Mouse (Mus musculus) spleen, postnatal 36 days (tissue): ENCODE measurements around the gene Apoa1.

Experiments
- DNase-seq, 2 experiments: peaks; one replicate each; pipeline ENCODE4 v3.0.0; 2022; ENCODE audit warnings: low spot score in 2 of 2, mixed read lengths in 1 of 2

The Apoa1 gene

DNA sequence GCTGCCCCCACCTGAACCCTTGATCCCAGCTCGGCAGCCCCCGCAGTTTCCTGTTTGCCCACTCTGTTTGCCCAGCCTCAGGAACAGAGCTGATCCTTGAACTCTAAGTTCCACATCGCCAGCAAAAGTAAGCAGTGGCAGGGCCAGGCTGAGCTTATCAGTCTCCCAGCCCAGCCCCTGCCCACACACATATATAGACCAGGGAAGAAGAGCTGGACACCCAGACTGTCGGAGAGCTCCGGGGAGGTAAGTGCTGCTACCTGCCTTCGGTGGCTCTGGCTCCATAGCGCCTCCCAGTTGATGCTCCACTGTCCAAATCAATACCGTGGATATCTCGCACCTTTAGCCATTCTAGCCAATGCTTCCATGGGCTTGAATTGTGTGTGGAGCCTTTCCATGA lies at the start of gene Apoa1:
TSS of gene Apoa1 (plus strand) at position 90 of the 400 bp plus-strand sequence.
- DNase-seq, result no peak

DNA sequence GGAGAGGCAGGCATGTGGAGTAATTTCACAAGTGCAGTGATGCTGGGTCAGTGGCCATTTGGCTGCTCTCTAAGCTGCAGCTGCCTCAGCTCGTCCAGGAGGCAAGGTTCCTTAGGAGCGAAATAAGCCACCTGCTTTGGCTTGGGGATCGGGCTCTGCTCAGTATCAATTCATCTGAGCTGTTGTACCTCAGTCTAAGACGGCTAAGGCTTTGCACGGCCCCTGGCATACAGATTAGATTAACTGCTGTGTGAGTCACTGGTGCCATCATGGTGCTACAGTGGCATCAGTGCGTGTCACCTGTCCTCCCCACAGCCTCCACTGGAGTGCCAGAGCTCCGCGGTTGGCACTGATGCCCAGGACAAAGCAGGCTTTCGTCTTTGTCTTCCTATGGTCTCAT lies 49.8 kb upstream of the Apoa1 start:
- no peak for DNase-seq

DNA sequence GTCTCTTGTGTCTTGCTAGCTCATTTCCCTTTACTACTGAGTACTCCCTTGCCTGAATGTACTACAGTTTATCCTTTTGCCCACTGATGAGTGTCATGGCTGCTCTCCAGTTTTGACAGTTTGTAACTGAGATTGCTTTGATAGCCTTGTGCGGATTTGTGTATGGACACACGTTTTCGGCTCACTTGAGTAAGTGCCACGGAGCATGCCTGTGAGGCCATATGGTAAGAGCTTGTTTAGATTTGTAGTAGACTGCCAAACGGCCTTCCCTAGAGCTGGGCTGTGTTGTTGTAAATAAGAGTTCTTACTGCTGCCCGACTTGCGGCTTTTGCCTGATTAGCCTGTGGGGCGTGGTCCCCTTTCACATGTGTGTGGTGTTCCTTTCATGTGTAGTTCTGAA lies 47.1 kb upstream of the Apoa1 start:
- no peak for DNase-seq

DNA sequence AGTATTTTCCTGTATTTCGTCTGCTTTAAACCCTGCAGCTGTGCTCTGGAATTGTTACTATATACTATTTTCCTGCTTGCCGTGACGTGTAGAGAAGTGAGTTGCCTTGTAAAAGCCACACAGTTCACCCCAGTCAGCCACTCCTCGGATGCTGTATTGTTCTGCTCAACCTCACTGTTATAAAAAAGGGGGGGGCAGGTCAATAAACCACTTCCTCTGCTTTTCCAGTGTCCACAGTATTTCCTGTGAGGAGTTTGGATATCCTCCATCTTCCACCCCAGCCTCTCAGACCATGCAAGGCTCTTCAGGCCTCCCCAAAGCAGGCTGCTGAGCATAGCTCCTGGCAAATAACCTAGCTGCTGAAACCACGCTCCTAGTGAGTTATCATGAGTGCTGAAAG lies 43.8 kb upstream of the Apoa1 start:
- no peak for DNase-seq

DNA sequence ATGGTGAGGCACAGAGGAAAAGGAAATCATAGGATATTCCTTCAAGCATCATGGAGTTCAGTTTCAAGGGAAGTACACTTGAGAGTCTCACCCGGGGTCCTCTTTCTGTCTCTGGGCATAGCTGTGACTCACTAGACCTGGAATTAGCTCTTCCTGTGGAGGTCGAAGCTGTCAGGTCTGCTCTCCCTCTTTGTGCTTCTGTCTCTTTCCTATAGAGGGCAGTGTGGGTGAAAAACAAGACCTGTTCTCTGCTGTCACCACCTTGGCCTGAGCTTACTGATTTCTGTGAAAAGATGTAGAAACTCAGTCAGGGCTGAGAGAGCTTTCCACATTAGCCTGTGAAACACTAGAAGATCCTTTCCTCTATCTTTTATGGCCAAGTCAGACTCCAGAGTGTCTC lies 43.2 kb upstream of the Apoa1 start:
- DNase-seq, result peak in 1 of 2 experiments; percentile 25

DNA sequence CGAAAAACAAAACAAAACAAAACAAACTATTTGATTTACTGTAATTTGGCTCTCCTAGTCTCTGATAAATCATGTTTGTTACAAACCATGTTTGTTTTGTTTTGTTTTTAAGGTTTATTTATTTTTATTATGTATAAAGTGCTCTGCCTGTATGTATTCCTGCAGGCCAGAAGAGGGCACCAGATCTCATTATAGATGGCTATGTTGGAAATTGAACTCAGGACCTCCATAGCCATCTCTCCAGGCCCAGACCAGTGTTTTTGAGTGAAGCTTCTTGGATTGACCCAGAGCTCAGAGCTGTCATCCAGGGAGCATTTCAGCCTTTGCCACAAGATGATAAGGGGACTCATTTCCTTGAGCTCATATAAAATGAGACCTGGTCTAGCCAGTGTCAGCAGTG lies 42.0 kb upstream of the Apoa1 start:
- DNase-seq, result no peak

DNA sequence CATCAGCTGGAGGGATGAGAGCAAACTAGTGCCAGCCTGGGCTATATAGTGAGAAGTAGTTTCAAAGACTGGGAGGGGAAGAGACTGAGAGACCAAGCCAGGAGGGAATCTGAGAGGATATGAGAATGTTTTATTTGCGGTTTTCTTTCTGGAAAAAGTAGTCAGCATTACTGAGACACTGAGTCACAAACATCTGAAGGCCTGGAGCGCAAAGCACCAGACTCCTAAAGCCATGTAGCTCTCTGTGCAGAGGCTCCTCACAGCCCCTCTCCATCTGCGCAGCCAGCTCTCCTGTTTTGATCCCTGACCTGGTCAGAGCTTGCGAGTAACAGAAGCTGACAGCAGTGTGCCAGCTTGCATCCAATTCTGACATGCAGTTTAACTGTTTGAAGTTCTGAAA lies 40.0 kb upstream of the Apoa1 start:
- DNase-seq, result no peak

DNA sequence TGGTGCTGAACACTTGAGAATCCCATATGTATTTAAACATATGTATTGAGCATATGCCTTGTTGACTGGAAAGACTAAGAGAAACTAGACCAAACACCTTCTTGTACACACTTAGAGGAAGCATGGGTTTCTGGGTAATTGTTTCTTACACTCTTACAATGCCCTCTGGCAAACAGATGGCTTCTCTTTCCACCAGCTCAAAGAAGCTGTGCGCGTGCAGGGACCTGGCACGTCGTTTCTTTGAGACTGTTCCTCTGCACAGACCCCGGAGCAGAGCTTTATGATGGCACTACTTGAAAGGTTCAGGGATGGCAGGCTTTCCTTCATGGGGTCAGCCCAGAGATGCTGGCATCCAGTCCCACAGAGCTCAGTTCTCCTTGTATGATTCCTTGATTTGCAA lies 39.4 kb upstream of the Apoa1 start:
- DNase-seq, result no peak

DNA sequence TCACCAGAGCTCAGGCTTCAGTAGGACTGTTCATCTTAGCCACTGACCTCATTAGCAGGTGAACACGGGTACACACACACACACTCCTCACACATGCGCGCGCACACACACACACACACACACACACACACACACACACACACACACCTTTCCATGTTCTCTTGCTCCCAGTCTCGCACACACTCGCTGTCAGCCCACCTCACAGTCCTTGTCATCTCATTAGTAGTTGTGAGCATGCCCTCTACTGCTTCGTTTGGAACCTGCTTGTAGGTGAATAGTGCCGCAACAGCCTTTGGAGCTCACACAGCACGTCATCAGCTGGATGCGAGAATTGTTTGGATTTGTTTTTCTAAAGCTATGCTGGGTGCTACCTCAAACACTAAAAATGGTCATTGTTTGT lies 39.0 kb upstream of the Apoa1 start:
- no peak for DNase-seq

DNA sequence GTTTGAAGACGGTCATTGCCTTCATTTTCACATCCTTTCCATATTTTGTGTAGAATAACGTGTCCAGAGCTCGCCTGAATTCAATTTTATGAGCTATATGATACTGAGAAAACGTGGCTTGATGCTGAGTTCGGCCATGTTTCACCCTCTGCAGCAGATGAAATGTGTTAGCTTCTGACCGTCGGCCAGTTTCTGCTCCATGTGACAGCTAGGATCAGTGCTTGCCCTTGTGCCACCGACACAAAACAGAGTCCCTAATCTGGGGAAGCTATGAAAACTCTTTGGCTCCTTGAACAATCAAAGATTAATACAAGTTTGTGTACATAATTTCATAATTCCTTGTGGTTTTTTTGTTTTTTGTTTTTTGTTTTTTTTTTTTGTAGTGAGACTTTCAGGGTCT lies 37.1 kb upstream of the Apoa1 start:
- DNase-seq, result no peak

DNA sequence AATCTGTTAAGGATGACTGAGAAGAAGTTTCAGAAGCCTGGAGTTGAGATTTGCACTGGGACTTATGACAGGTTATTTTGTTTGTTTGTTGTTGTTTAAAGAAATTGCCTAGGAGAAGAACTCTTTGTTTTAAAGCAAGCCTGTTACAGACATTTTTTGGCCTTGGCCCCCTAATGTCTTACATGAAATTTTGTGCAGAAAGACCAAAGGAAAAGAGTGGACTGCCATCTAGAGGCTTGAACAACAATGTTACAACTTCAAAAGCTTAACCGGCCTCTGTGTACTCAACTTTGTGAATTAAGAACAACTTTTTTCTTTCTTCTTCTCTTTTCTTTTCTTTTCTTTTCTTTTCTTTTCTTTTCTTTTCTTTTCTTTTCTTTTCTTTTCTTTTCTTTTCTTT lies 36.7 kb upstream of the Apoa1 start:
- peak in 1 of 2 experiments; percentile 24 for DNase-seq

DNA sequence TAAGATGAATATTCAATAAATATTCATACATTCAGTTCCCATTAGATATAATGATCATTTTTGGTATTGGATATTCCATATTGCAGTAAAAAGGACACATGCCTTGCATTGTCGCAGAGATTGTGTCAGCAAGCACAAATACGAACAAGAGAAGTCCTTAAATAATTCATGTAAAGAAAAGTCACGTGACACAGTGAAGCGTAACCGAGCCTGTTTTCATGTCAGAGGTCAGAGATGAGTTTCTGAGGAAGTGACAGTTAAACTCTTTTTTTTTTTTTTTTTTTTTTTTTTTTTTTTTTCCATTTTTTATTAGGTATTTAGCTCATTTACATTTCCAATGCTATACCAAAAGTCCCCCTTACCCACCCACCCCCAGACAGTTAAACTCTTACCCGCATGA lies 35.7 kb upstream of the Apoa1 start:
- peak; percentile 23 to 27 for DNase-seq

DNA sequence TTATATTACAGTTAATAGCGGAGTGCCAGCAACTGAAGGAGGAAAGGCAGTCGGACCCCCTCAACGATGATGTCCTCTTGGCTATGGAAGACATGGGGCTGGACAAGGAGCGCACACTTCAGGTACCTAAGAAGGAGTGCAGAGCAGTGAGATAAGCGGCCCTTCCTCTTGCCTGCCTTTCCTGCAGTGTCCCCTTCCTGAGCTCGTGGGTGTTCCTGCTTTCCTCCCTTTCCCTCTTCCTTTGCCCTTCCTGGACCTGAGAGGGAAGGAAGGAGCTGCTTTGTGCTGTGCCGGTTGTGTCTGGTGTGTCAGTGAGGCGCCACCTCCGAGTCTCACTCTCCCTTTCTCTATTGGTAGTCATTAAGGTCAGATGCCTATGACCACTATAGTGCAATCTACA lies 33.6 kb upstream of the Apoa1 start:
- DNase-seq, result no peak

DNA sequence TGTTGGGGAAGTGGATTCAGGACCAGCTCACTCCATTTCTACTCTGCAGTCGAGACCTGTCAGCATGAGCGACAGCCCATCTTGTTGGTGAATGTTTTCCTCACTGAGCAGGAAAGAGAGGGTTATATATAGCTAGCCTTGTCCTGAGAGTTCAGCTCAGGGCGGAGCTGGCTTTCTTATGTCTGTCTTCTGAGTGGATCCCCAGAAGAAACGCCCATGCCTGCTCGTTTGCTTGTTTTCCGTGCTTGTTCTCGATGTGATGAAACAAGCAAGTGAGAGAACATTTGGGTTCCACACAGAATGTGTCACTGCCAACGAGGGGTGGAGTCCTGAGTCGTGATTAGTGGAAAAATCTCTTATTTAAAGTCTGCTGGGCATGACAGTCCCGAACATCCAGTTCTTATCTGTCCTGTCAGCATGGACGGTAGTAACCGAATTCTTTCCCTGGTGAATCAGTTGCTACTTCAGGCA lies 31.6 kb upstream of the Apoa1 start:
- no peak for DNase-seq

DNA sequence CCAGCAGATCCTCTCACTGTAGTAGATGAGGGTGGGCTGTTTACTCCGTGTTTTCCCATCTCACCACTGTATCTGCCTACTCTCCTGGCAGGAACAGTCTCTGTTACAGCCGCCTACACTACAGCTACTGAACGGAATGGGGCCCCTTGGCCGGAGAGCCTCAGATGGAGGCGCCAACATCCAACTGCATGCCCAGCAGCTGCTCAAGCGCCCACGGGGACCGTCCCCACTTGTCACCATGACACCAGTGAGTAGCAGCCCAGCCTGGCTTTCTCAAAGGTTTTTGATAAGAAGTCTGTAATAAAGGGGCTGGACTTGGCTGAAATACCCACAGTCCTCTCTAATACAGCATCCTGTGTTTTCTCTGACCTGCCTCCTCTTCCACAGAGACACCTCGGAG lies 29.9 kb upstream of the Apoa1 start:
- no peak for DNase-seq

DNA sequence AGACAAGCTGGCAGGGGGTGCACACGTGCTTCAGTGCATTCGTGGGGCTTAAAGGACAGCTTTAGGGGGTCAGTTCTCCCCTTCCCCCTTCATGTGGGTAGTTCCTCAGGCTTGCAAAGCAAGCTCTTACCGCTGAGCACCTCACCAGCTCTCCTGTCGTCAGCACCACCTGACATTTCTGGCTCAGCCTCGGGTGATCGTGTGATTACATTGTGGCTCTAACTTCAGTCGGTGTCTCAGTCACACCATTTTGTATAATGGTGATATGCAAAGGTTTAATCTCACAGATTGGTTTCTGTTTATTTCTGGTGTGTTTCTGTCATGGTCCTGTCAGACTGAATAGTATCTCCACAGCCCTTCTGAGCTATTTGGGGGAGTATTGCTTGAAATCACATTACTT lies 29.4 kb upstream of the Apoa1 start:
- no peak for DNase-seq

DNA sequence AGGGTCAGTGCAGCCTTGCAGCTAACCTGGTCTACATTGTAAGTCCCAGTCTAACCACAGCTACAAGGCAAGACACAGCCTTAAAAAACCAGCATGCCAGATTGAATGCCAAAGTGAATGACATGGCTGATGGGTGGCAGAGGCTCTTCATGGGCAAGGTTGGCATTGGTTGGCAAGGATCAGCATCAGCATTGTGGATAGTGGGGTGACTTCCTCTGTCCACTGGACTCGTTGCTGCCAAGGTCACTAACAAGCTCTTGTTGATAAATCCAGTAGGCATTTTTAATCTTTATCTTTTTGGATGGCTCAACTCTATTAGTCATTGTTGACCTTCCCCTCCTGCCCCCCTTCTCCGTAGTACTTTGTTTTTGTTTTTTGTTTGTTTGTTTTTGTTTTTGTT lies 28.8 kb upstream of the Apoa1 start:
- no peak for DNase-seq

DNA sequence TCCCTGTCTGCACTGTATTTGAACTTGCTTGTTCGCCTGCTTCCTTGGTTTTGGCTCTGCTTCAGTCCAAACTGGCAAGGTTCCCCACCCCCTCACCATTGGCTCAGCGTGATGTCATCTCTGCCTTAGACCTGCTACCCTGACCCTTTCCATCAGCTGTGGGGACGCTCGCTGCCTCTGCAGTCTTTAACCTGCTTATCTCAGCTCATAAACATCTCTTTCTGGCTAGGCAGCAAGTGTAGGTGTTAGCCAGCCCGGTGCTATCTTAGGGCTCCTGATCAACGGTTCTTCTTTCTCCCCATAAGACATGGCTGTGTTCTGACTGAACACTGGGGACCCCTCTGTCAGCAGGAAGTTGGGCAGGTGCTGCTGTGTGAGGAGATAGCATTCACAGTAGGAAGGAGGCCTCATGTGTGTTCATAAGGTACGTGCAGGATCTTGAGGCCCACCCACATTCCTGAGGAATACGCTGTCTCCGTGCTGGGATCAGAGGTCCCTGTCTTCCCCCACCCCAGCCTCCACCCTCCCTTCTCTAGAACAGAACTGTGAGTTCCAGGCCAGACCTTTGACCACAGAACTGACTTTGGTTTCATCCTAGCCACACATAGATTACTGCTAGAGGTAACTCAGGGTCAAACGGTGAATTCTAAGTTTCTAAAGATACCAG lies 21.4 kb upstream of the Apoa1 start:
- DNase-seq, result no peak

DNA sequence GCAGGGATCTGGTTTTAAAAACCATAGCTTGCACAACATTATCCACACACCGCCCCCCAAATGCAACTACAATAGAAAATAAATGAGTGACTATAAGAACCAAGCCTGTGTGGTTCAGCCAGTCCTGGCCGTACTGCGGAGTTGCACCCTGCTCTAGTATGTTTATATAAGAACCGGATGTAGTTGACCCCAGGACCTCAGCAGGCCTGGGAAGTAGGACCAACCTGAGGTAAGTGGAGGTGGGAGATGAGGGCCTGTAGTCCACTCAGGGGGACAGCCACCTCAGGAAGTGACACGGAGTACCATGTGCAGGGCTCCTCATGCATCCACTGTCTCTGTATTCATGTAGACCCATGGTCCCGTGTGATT lies 20.9 kb upstream of the Apoa1 start:
- no peak for DNase-seq

DNA sequence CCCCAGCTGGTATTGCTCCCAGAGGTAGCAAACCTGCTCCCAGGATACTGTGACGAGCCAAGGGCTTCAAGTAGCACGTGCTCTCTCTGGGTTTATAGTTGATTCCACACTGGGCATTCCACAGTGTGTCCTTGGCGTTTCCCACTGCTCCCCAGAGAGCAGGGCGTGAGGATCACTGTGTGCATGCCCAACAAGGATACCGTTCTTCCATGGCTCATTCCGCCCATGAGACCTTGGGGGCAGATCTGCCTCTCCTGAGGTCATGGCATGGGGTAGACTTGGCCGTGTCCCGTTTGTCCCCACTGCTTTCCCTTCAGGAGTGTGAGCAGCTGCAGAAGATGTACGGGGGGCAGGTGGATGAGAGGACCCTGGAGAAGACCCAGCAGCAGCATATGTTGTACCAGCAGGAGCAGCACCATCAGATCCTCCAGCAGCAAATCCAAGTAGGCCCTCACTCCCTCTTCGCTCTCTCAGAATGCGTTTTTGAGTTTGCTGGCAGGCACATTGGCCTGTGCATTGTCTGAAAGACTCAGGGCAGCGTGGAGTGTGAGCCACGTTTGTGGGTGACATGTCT lies 19.9 kb upstream of the Apoa1 start:
- DNase-seq, result no peak

DNA sequence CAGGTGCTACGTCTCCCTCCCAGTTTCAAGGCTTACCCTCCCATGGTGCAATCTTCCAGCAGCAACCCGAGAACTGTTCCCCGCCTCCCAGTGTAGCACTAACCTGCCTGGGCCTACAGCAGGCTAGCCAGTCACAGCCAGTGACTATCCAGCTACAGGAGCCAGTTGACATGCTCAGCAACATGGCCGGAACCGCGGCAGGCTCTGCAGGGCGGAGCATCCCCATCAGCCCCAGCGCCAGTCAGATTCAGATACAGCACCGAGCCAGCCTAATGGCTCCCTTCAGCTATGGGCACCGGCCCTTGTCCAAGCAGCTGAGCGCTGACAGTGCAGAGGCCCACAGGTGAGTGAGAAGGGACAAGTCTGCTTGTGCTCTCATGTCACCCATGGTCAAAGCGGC lies 17.9 kb upstream of the Apoa1 start:
- no peak for DNase-seq

DNA sequence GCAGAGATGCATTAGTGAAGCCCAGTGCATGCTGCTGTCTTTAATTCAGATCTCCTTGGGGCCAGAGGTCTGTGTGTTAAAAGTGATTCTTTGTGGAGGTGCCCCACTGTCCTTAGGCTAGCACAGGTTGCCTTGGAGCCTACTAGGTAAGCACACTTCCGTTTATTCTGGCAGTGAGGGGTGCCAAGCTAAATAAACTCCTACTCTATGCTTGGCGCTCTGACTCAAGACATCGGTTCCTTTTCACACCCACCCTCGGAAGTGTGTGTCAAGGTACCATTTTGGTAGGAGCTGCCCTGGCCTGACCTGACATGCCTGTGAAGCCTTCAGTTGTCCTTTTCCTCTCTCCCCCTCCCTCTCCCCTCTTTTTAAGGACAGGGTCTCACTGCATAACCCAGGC lies 14.1 kb upstream of the Apoa1 start:
- DNase-seq, result no peak

DNA sequence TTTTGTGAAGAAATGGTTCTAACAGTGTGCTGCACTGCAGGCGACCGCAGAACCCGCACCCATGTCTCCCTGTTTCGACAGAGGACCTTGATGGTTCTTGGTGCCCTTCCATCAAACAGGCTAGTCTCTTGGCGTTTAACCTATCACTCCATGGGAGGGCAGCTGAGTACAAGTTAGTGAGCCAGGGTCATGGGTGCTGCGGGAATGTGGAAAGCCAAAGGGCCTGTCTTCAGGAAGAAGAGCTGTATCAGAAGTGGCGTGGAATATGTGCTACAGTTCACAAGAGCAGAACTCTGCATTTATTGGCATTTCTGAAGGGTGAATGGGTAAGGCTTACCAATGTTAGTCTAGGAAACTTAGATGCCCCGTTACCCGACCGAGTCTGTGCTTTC lies 13.4 kb upstream of the Apoa1 start:
- DNase-seq, result no peak
